Mouse (Mus musculus) embryonic facial prominence, embryonic 11.5 days (tissue): ENCODE results near the gene Slamf7. TPM values are rescaled to one million over a fixed set of nuclear protein-coding genes. Genes with fewer than 3 reads are reported as not detected.

Source experiments
- microRNA-seq: library from miRNA; unstranded; fragments of <30 nt; microRNA quantifications from one replicate; pipeline ENCODE4, GENCODE M21; 2016; ENCODE audit warnings: borderline number of aligned reads
- polyA plus RNA-seq: library from polyadenylated mRNA; unstranded; fragments of >200 nt; fragmentation: Nextera tagmentation; extraction: Ambion mirVana; gene quantifications from 2 replicates; pipeline ENCODE4 v1.2.1, GENCODE M21; 2014

Slamf7 gene
- polyA plus RNA-seq, 1 experiment from 2014 or later, result not detected

Small RNAs within 50 kb of the gene (microRNA-seq; reads per million reads assigned to microRNA genes)
- gene Mir7683, result not detected

Other genes starting within 250 kb of the Slamf7 start
- 101 and 108 TPM in 2 replicates for gene Usf1, start 241.7 kb downstream of the Slamf7 start, polyA plus RNA-seq
- 2.2 and 3.2 TPM in 2 replicates for gene Tstd1, start 234.2 kb downstream of the Slamf7 start, polyA plus RNA-seq
- gene F11r, start 215.5 kb downstream of the Slamf7 start, polyA plus RNA-seq, result 21.1 and 23.1 TPM in 2 replicates
- 10.7 and 12.3 TPM in 2 replicates for gene Alyref2, start 149.6 kb downstream of the Slamf7 start, polyA plus RNA-seq
- gene Itln1, start 117.7 kb downstream of the Slamf7 start, polyA plus RNA-seq, result not detected in 2 replicates
- not detected in 2 replicates for gene Cd244a, start 93.8 kb downstream of the Slamf7 start, polyA plus RNA-seq
- not detected in 2 replicates for gene Ly9, start 45.6 kb downstream of the Slamf7 start, polyA plus RNA-seq
- gene Cd48, start 29.0 kb upstream of the Slamf7 start, polyA plus RNA-seq, result 0.70 and 1.3 TPM in 2 replicates
- gene Slamf1, start 114.1 kb upstream of the Slamf7 start, polyA plus RNA-seq, result 0.28 and 0.35 TPM in 2 replicates
- gene Cd84, start 186.7 kb upstream of the Slamf7 start, polyA plus RNA-seq, result 0.35 and 0.66 TPM in 2 replicates
- gene Gm10521, start 242.6 kb upstream of the Slamf7 start, polyA plus RNA-seq, result not detected in 2 replicates